ENCODE assay signal across 7 mouse cellular contexts in the genomic region with DNA sequence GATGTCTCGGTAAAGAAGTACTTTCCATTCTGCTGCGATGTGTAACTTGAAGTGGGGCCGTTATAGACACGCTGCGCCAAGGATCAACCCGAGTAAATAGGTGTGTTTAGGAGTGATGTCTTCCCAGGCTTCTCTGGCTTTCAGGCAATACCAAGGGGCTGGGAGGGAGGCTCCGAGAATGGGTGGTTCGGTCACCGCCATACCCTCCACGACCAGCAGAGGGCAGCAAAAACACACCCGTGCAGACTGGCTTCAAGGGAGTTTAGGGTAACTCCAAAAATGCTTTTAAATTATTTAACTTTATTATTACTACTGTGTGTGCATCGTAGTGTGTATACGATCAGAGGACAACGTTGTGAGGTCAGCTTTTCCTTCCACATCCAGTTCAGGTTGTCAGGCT. TPM values are rescaled to one million over a fixed set of nuclear protein-coding genes. Genes with fewer than 3 reads are reported as not detected.
DNase-seq lines count a peak whose midpoint lies in the region; ATAC-seq lines count a peak whose summit lies in the region.

No protein-coding gene starts in this region.

- H3K27me3 ChIP-seq in forebrain, embryonic 14.5 days (replicated peaks; ENCODE audit: control insufficient read depth, insufficient read depth, low read length), result 0 out of 2 replicates have a peak, but pooled peaks cover 3% of the 10 kb centered on the region
- H3K27me3 ChIP-seq in hindbrain, embryonic 14.5 days (ENCODE audit: control insufficient read depth, insufficient read depth, low read length), result no peaks in the 10 kb centered on the region

- ATAC-seq in forebrain, embryonic 14.5 days, result peak; percentile 49; the same call in 1 of the 2 replicates
- ATAC-seq in hindbrain, embryonic 14.5 days (ENCODE audit: low FRiP score), result 0 out of 2 replicates have a peak, but pooled peaks have one; percentile 42

- 12% methylated on average over 14 of the region's 14 CpGs for WGBS in forebrain, embryonic 14.5 days
- 8% methylated on average over 14 of the region's 14 CpGs for WGBS in hindbrain, embryonic 14.5 days

- no peak overlapping the region for H3K4me2 ChIP-seq in forebrain, embryonic 14.5 days (ENCODE audit: low read length)
- H3K4me2 ChIP-seq in hindbrain, embryonic 14.5 days (replicated peaks), result peak overlapping the region; percentile 30

- H3K27ac ChIP-seq in forebrain, embryonic 14.5 days (ENCODE audit: low read depth, low read length), result no peak overlapping the region
- no peak overlapping the region for H3K27ac ChIP-seq in hindbrain, embryonic 14.5 days

- H3K36me3 ChIP-seq in forebrain, embryonic 14.5 days (ENCODE audit: control insufficient read depth, insufficient read depth, low read length), result no peaks in the 10 kb centered on the region
- no peaks in the 10 kb centered on the region for H3K36me3 ChIP-seq in hindbrain, embryonic 14.5 days (replicated peaks; ENCODE audit: control insufficient read depth, insufficient read depth)

- DNase-seq in NIH3T3 (ENCODE audit: low read depth), result peak; percentile 86
- DNase-seq in c-Kit-positive CD71-positive TER-119-negative erythroid progenitor cells, embryonic 14.5 days (ENCODE audit: low read depth), result peak; percentile 75
- peak; percentile 77 for DNase-seq in forebrain, embryonic 14.5 days (ENCODE audit: low spot score)
- DNase-seq in hindbrain, embryonic 14.5 days (ENCODE audit: low spot score), result peak; percentile 83
- peak; percentile 65 to 92 for DNase-seq in left cerebral cortex, adult 8-10 months (ENCODE audit: low spot score in 2 of 2)
- peak; percentile 84 for DNase-seq in mesoderm, embryonic 11.5 days (ENCODE audit: low read depth, low spot score)
- peak; percentile 77 to 81 for DNase-seq in right cerebral cortex, postnatal 36 days (ENCODE audit: low spot score in 2 of 2)

- no peak overlapping the region for H3K9ac ChIP-seq in forebrain, embryonic 14.5 days (ENCODE audit: low read length)
- no peak overlapping the region for H3K9ac ChIP-seq in hindbrain, embryonic 14.5 days

- H3K4me3 ChIP-seq in forebrain, embryonic 14.5 days (ENCODE audit: low read depth, low read length), result no peak overlapping the region
- no peak overlapping the region for H3K4me3 ChIP-seq in hindbrain, embryonic 14.5 days (replicated peaks; ENCODE audit: low read length)

- H3K4me1 ChIP-seq in forebrain, embryonic 14.5 days (ENCODE audit: control insufficient read depth, insufficient read depth, low read length), result peaks cover 7% of the 10 kb centered on the region; the same call in 1 of the 2 replicates
- 0 out of 2 replicates have a peak, but pooled peaks cover 9% of the 10 kb centered on the region for H3K4me1 ChIP-seq in hindbrain, embryonic 14.5 days (replicated peaks; ENCODE audit: control insufficient read depth, insufficient read depth, low read length)

- H3K9me3 ChIP-seq in forebrain, embryonic 14.5 days (replicated peaks; ENCODE audit: control insufficient read depth, low read length), result no peaks in the 10 kb centered on the region
- no peaks in the 10 kb centered on the region for H3K9me3 ChIP-seq in hindbrain, embryonic 14.5 days (ENCODE audit: control insufficient read depth, low read length)

RNA-seq across cellular contexts. Expression of gene Ssr1, which starts 24.7 kb away (rescaled TPM):
- 64.9 and 75.8 TPM in 2 replicates for polyA plus RNA-seq in forebrain, embryonic 14.5 days (2014; fragmentation: Nextera tagmentation; extraction: Ambion mirVana)
- 67.8 and 74.8 TPM in 2 replicates for polyA plus RNA-seq in hindbrain, embryonic 14.5 days (2014; fragmentation: Nextera tagmentation; extraction: Ambion mirVana)
- total RNA-seq in left cerebral cortex, adult 8-10 months (2022), result 100 to 1,000 TPM in 2 of 4 experiments, 10 to 100 TPM in 2; 96.9 to 110 (median 100) TPM
